22 mouse cellular contexts compared by ENCODE assay signal in the genomic region with DNA sequence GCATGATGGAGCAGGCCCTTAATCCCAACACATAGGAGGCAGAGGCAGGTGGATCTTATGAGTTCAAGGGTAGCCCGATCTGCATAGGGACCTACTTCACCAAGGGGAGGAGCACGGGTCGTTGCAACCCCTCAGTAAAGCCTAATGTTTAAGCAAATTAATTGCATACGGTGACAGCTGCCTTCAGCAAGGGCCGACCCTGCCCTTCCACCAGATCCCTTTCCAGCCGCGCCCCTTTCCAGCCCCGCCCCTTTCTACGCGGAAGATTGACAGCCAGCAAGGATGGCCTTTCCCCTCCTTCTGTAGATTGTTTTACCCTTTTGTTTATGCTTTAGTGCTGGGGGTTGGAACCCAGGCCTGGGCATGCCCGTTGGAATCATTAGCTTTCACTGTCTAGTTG. TPM values are rescaled to one million over a fixed set of nuclear protein-coding genes. Genes with fewer than 3 reads are reported as not detected.
DNase-seq lines count a peak whose midpoint lies in the region; ATAC-seq and TF ChIP-seq lines count a peak whose summit lies in the region.
"Had no signal": no experiment of that assay in that cellular context is flagged by ENCODE, and none has a peak within 500 bp of the region (broad histone marks: within the 10 kb centered on the region; RNA-seq: fewer than 3 reads in every experiment).

No protein-coding gene starts in this region.

- H3K27ac ChIP-seq in MEL (ENCODE audit: control insufficient read depth, low read depth, low read length) = no peak overlapping the region
- no peak overlapping the region for H3K27ac ChIP-seq in intestine, embryonic 15.5 days
- H3K27ac ChIP-seq in heart, adult 2 months = no peak overlapping the region
- H3K27ac ChIP-seq: embryonic facial prominence, embryonic 15.5 days; forebrain, embryonic 10.5 days; heart, embryonic 13.5 days; hindbrain, embryonic 12.5 days had no signal

- H3K9ac ChIP-seq in MEL (ENCODE audit: control insufficient read depth, low read depth, low read length, poor library complexity, severe bottlenecking) = no peak overlapping the region
- H3K9ac ChIP-seq in intestine, embryonic 15.5 days = no peak overlapping the region
- no peak overlapping the region for H3K9ac ChIP-seq in heart, adult 2 months (ENCODE audit: low read depth, low read length)
- H3K9ac ChIP-seq: embryonic facial prominence, embryonic 15.5 days; heart, embryonic 13.5 days; hindbrain, embryonic 12.5 days had no signal

- H3K4me3 ChIP-seq in MEL (ENCODE audit: control insufficient read depth in 1 of 2, insufficient read depth in 1 of 2, low read depth in 2 of 2, low read length in 2 of 2) = peak overlapping the region; percentile 21 to 26; a peak in 2 of 4 replicates
- H3K4me3 ChIP-seq in intestine, embryonic 15.5 days (replicated peaks) = no peak overlapping the region
- H3K4me3 ChIP-seq in heart, adult 2 months = no peak overlapping the region
- H3K4me3 ChIP-seq: embryonic facial prominence, embryonic 15.5 days; erythroblast, embryonic 14.5 days; forebrain, embryonic 10.5 days; heart, embryonic 13.5 days; hindbrain, embryonic 12.5 days had no signal

- peaks cover 0 to 4% of the 10 kb centered on the region in 2 experiments; a peak in 2 of 4 replicates for H3K27me3 ChIP-seq in MEL (ENCODE audit: control insufficient read depth in 1 of 2, insufficient read depth in 2 of 2, low read length in 2 of 2)
- H3K27me3 ChIP-seq in intestine, embryonic 15.5 days (replicated peaks) = no peaks in the 10 kb centered on the region
- H3K27me3 ChIP-seq in heart, adult 2 months (ENCODE audit: control insufficient read depth, insufficient read depth, low read length) = no peaks in the 10 kb centered on the region
- H3K27me3 ChIP-seq: embryonic facial prominence, embryonic 15.5 days; hindbrain, embryonic 12.5 days had no signal

- peaks cover 2 to 4% of the 10 kb centered on the region in 2 experiments; a peak in 3 of 4 replicates for H3K4me1 ChIP-seq in MEL (ENCODE audit: control insufficient read depth in 1 of 2, insufficient read depth in 2 of 2, low read length in 2 of 2)
- H3K4me1 ChIP-seq in intestine, embryonic 15.5 days (replicated peaks) = no peaks in the 10 kb centered on the region
- no peaks in the 10 kb centered on the region for H3K4me1 ChIP-seq in heart, adult 2 months (ENCODE audit: control insufficient read depth, insufficient read depth, low read length)
- H3K4me1 ChIP-seq: embryonic facial prominence, embryonic 15.5 days; forebrain, embryonic 10.5 days; heart, embryonic 13.5 days; hindbrain, embryonic 12.5 days had no signal

- intact Hi-C loops in heart, adult 2 months (cut with DNase I) = no loop called here

- H3K9me3 ChIP-seq in MEL (replicated peaks; ENCODE audit: insufficient read depth, low read length) = no peaks in the 10 kb centered on the region
- H3K9me3 ChIP-seq in intestine, embryonic 15.5 days = no peaks in the 10 kb centered on the region
- H3K9me3 ChIP-seq: embryonic facial prominence, embryonic 15.5 days; forebrain, embryonic 10.5 days; G1E; heart, embryonic 13.5 days; hindbrain, embryonic 12.5 days had no signal

- no peak for TF ChIP-seq EP300 in MEL (IDR thresholded peaks at IDR 0.05; ENCODE audit: low read depth in 1 of 2, low read length in 2 of 2)
- TF ChIP-seq EP300 in heart, adult 2 months (IDR thresholded peaks at IDR 0.05; ENCODE audit: insufficient read depth, low read depth, low read length) = no peak

- no peaks in the 10 kb centered on the region for H3K79me2 ChIP-seq in MEL (ENCODE audit: control insufficient read depth, insufficient read depth, low read length, poor library complexity)
- no peaks in the 10 kb centered on the region for H3K79me2 ChIP-seq in heart, adult 2 months (replicated peaks; ENCODE audit: control insufficient read depth, insufficient read depth, low read length)

- no peak for TF ChIP-seq CTCF in MEL (IDR thresholded peaks at IDR 0.05 in 2 of 3, conservative IDR thresholded peaks at IDR 0.05 in 1 of 3; ENCODE audit: control insufficient read depth in 1 of 3, insufficient read depth in 1 of 3, low read depth in 2 of 3, low read length in 3 of 3, poor library complexity in 1 of 3, severe bottlenecking in 1 of 3)
- TF ChIP-seq CTCF in heart, adult 2 months (IDR thresholded peaks at IDR 0.05) = no peak

- no peaks in the 10 kb centered on the region; a peak in 1 of 4 replicates for H3K36me3 ChIP-seq in MEL (ENCODE audit: control insufficient read depth in 1 of 2, insufficient read depth in 2 of 2, low read length in 2 of 2)
- no peaks in the 10 kb centered on the region for H3K36me3 ChIP-seq in intestine, embryonic 15.5 days
- no peaks in the 10 kb centered on the region for H3K36me3 ChIP-seq in heart, adult 2 months (ENCODE audit: control insufficient read depth, insufficient read depth, low read length)
- H3K36me3 ChIP-seq: embryonic facial prominence, embryonic 15.5 days; forebrain, embryonic 10.5 days; G1E; heart, embryonic 13.5 days; hindbrain, embryonic 12.5 days had no signal

- no peak overlapping the region for H3K4me2 ChIP-seq in intestine, embryonic 15.5 days (replicated peaks)
- H3K4me2 ChIP-seq: embryonic facial prominence, embryonic 15.5 days; heart, embryonic 13.5 days; hindbrain, embryonic 12.5 days had no signal

- WGBS in intestine, embryonic 15.5 days = 39% methylated on average over 11 of the region's 11 CpGs
- WGBS in heart, adult 2 months = 40% methylated on average over 11 of the region's 11 CpGs

- peak; percentile 19 for DNase-seq in retina, postnatal 1 day
- no peak for DNase-seq in retina, embryonic 14.5 days (ENCODE audit: low spot score)
- peak; percentile 44 for DNase-seq in MEL (ENCODE audit: low read depth, low spot score)
- no peak for DNase-seq in heart, adult 9 months (ENCODE audit: low spot score in 2 of 2)
- no peak for DNase-seq in heart, adult 2 months
- no peak for DNase-seq in lung, postnatal 36 days
- DNase-seq: adrenal gland, adult 2 months; adrenal gland, postnatal 25 days; cerebellum, adult 18-20 months; cerebellum, adult 9-11 months; gastrocnemius, postnatal 10 days; heart, postnatal 36 days had no signal

- no peak for TF ChIP-seq RAD21 in MEL (IDR thresholded peaks at IDR 0.05; ENCODE audit: low read depth, low read length)

- peak; percentile 30; the same call in 1 of the 2 replicates for ATAC-seq in intestine, embryonic 15.5 days
- ATAC-seq in megakaryocyte-erythroid progenitor cell, adult 5-6 weeks (replicated peaks; ENCODE audit: low FRiP score, low TSS enrichment, poor library complexity, severe bottlenecking) = peak; percentile 51; the same call in 1 of the 2 replicates
- ATAC-seq: forebrain, embryonic 14.5 days; hindbrain, embryonic 16.5 days had no signal

- no peak for TF ChIP-seq POLR2A in MEL (IDR thresholded peaks at IDR 0.05; ENCODE audit: control insufficient read depth in 1 of 2, insufficient read depth in 1 of 2, low read depth in 1 of 2, low read length in 2 of 2, poor library complexity in 1 of 2)
- no peak for TF ChIP-seq POLR2A in heart, adult 2 months (IDR thresholded peaks at IDR 0.05; ENCODE audit: insufficient read depth, low read depth, low read length)

TF ChIP-seq in MEL, 35 proteins besides CTCF, POLR2A, EP300 and RAD21:
- no peak for TF ChIP-seq MXI1 (IDR thresholded peaks at IDR 0.05; ENCODE audit: low read depth, low read length)

RNA-seq across cellular contexts. Expression of a gene that starts 8.0 kb away (rescaled TPM):
- 30.4 and 31.1 TPM in 2 replicates for total RNA-seq in MEL (2012; rRNA removed)
- 100 to 1,000 TPM in 1 of 2 experiments, 10 to 100 TPM in 1; 53.6 to 176 TPM for polyA plus RNA-seq in MEL (2012; ENCODE audit: insufficient read depth in 1 of 2, insufficient read length in 2 of 2, low read depth in 1 of 2, low replicate concordance in 2 of 2, missing spikeins in 1 of 2)
- polyA plus RNA-seq in intestine, embryonic 15.5 days (2015; fragmentation: Nextera tagmentation; extraction: Ambion mirVana) = 345 and 376 TPM in 2 replicates
- 8.7 and 10.9 TPM in 2 replicates for total RNA-seq in megakaryocyte-erythroid progenitor cell, adult 5-6 weeks (2014; fragmentation: Nextera tagmentation)
- total RNA-seq in megakaryocyte-erythroid progenitor cell, adult 5-6 weeks (2017) = 15.2 and 19.4 TPM in 2 replicates
- 10 to 100 TPM; 33.1 to 33.3 TPM for total RNA-seq in heart, adult 2 months (2021)
- 18.1 and 23.4 TPM in 2 replicates for polyA plus RNA-seq in heart, adult 2 months (2012; rRNA removed)
- polyA plus RNA-seq: erythroblast, embryonic 14.5 days had no signal

RNA-seq across cellular contexts. Expression of a gene that starts 47.9 kb away (rescaled TPM):
- 6.4 and 7.2 TPM in 2 replicates for total RNA-seq in MEL (2012; rRNA removed)
- 100 to 1,000 TPM in 1 of 2 experiments, 10 to 100 TPM in 1; 25.4 to 353 TPM for polyA plus RNA-seq in MEL (2012; ENCODE audit: insufficient read depth in 1 of 2, insufficient read length in 2 of 2, low read depth in 1 of 2, low replicate concordance in 2 of 2, missing spikeins in 1 of 2)
- polyA plus RNA-seq in intestine, embryonic 15.5 days (2015; fragmentation: Nextera tagmentation; extraction: Ambion mirVana) = 13.7 and 14.8 TPM in 2 replicates
- 23.7 and 33.3 TPM in 2 replicates for total RNA-seq in megakaryocyte-erythroid progenitor cell, adult 5-6 weeks (2014; fragmentation: Nextera tagmentation)
- 7.0 and 7.9 TPM in 2 replicates for total RNA-seq in megakaryocyte-erythroid progenitor cell, adult 5-6 weeks (2017)
- 10 to 100 TPM; 81.6 to 85.5 TPM for total RNA-seq in heart, adult 2 months (2021)
- 20.5 and 31.2 TPM in 2 replicates for polyA plus RNA-seq in heart, adult 2 months (2012; rRNA removed)

Comparison
In these comparisons a context has a peak if more than half of its experiments do, and no peak if none do; other contexts are left out.
1. DNase-seq: peak in retina, postnatal 1 day (single experiment) and MEL (single experiment); none in retina, embryonic 14.5 days (single experiment), heart, adult 9 months (0 of 2), heart, adult 2 months (0 of 2) and lung, postnatal 36 days (single experiment).
2. H3K4me3 ChIP-seq: peak in MEL (2 of 2); none in intestine, embryonic 15.5 days (single experiment) and heart, adult 2 months (single experiment).